Mouse (Mus musculus): Measurements from ENCODE around the gene Jmjd8. TPM values are rescaled to one million over a fixed set of nuclear protein-coding genes. Genes with fewer than 3 reads are reported as not detected.

Jmjd8 gene
- total RNA-seq, 1 experiment from 2014 or later = 26.5 TPM

Other genes starting within 250 kb of the Jmjd8 start
- 36.5 TPM for gene Lmf1, start 249.8 kb upstream of the Jmjd8 start, total RNA-seq (2023)
- not detected for gene Gng13, start 111.7 kb upstream of the Jmjd8 start, total RNA-seq (2023)
- 6.9 TPM for gene Chtf18, start 101.4 kb upstream of the Jmjd8 start, total RNA-seq (2023)
- 4.1 TPM for gene Rpusd1, start 101.2 kb upstream of the Jmjd8 start, total RNA-seq (2023)
- not detected for gene Mslnl, start 92.8 kb upstream of the Jmjd8 start, total RNA-seq (2023)
- not detected for gene Msln, start 74.5 kb upstream of the Jmjd8 start, total RNA-seq (2023)
- 20.5 TPM for gene Narfl, start 55.1 kb upstream of the Jmjd8 start, total RNA-seq (2023)
- gene Haghl, start 43.2 kb upstream of the Jmjd8 start, total RNA-seq (2023) = 19.6 TPM
- gene Ccdc78, start 42.3 kb upstream of the Jmjd8 start, total RNA-seq (2023) = not detected
- gene Fam173a, start 36.0 kb upstream of the Jmjd8 start, total RNA-seq (2023) = 53.8 TPM
- not detected for gene AC134908.4, start 33.2 kb upstream of the Jmjd8 start, total RNA-seq (2023)
- gene Metrn, start 31.7 kb upstream of the Jmjd8 start, total RNA-seq (2023) = 19.9 TPM
- gene Fbxl16, start 19.8 kb upstream of the Jmjd8 start, total RNA-seq (2023) = not detected
- 16.9 TPM for gene Wdr24, start 5.2 kb upstream of the Jmjd8 start, total RNA-seq (2023)
- 49.0 TPM for gene Stub1, start 4.5 kb downstream of the Jmjd8 start, total RNA-seq (2023)
- 5.6 TPM for gene Rhbdl1, start 8.4 kb downstream of the Jmjd8 start, total RNA-seq (2023)
- 13.2 TPM for gene Gm20683, start 12.9 kb downstream of the Jmjd8 start, total RNA-seq (2023)
- gene Rhot2, start 16.0 kb downstream of the Jmjd8 start, total RNA-seq (2023) = 66.5 TPM
- 27.2 TPM for gene Wdr90, start 32.6 kb downstream of the Jmjd8 start, total RNA-seq (2023)
- gene Mcrip2, start 39.9 kb downstream of the Jmjd8 start, total RNA-seq (2023) = 6.3 TPM
- 20.1 TPM for gene Mettl26, start 46.2 kb downstream of the Jmjd8 start, total RNA-seq (2023)
- gene Wfikkn1, start 52.0 kb downstream of the Jmjd8 start, total RNA-seq (2023) = 7.4 TPM
- 19.1 TPM for gene Rab40c, start 90.9 kb downstream of the Jmjd8 start, total RNA-seq (2023)
- 51.5 TPM for gene Pigq, start 116.1 kb downstream of the Jmjd8 start, total RNA-seq (2023)
- not detected for gene Nhlrc4, start 116.1 kb downstream of the Jmjd8 start, total RNA-seq (2023)
- gene A930017K11Rik, start 123.7 kb downstream of the Jmjd8 start, total RNA-seq (2023) = 0.21 TPM
- 33.7 TPM for gene Capn15, start 156.9 kb downstream of the Jmjd8 start, total RNA-seq (2023)
- 18.5 TPM for gene Rab11fip3, start 240.7 kb downstream of the Jmjd8 start, total RNA-seq (2023)

Measured in CD4-positive naive resting alpha-beta T cell, adult 76 days (primary cell).